Mouse (Mus musculus): ENCODE measurements around the gene Zdhhc23. TPM values are rescaled to one million over a fixed set of nuclear protein-coding genes. Genes with fewer than 3 reads are reported as not detected.

Zdhhc23 gene
- 0.24 and 0.33 TPM in 2 replicates for polyA plus RNA-seq (2012; rRNA removed)

GRCm38 (mm10) chr16:43979328-43980109 lies at the start of gene Zdhhc23:
Gene Zdhhc23 (minus strand): TSS chr16:43979791.

GRCm38 (mm10) chr16:43926341-43926859 lies 53.2 kb downstream of the Zdhhc23 start, which contains the start of gene Qtrt2:
Gene Qtrt2 (minus strand): TSS chr16:43926809.

Other genes with a start within 250 kb of the Zdhhc23 start
- not detected in 2 replicates for gene Drd3, start 225.8 kb downstream of the Zdhhc23 start, polyA plus RNA-seq (2012; rRNA removed)
- gene Ccdc191, start 90.0 kb downstream of the Zdhhc23 start, polyA plus RNA-seq (2012; rRNA removed): 1.4 and 3.1 TPM in 2 replicates
- gene Qtrt2, start 53.0 kb downstream of the Zdhhc23 start, polyA plus RNA-seq (2012; rRNA removed): 9.4 and 11.5 TPM in 2 replicates
- 1.7 and 1.9 TPM in 2 replicates for gene Gramd1c, start 83.6 kb upstream of the Zdhhc23 start, polyA plus RNA-seq (2012; rRNA removed)
- 11.7 and 14.3 TPM in 2 replicates for gene Atp6v1a, start 159.9 kb upstream of the Zdhhc23 start, polyA plus RNA-seq (2012; rRNA removed)
- gene Naa50, start 160.0 kb upstream of the Zdhhc23 start, polyA plus RNA-seq (2012; rRNA removed): 22.0 and 24.9 TPM in 2 replicates
- 3.7 and 4.7 TPM in 2 replicates for gene Usf3, start 193.5 kb upstream of the Zdhhc23 start, polyA plus RNA-seq (2012; rRNA removed)

Measured in liver, embryonic 14 days (tissue).